Mouse (Mus musculus): Measurements from ENCODE around the gene Senp7.

GRCm38 (mm10) chr16:56006798-56007197 lies 41.3 kb upstream of the Senp7 start:
- TF ChIP-seq CTCF (IDR thresholded peaks at IDR 0.05; ENCODE audit: extremely low read depth, insufficient read depth, low read length) (no peak), POLR2A (IDR thresholded peaks at IDR 0.05; ENCODE audit: extremely low read depth, insufficient read depth, low read length) (no peak)
